ENCODE assay signal across 24 mouse cellular contexts in the genomic region with DNA sequence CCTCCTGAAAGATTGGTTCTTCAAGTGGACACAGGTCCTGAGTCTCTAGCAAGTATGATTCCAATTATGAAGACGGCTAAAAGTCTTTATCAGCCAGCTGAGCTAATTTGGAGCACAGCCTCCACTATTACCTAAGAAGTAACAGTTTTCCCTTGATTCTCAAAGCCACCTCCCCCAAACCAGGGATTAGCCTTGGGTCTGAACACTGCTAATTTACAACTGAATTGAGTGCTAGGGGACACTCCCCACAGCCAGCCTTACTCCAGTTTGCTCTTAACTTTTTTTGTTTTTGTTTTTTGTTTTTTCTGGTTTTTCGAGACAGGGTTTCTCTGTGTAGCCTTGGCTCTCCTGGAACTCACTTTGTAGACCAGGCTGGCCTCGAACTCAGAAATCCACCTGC.
"Had no signal": no experiment of that assay in that cellular context is flagged by ENCODE, and none has a peak within 500 bp of the region (broad histone marks: within the 10 kb centered on the region; RNA-seq: fewer than 3 reads in every experiment).

No protein-coding gene starts in this region.

- H3K4me1 ChIP-seq: heart, embryonic 15.5 days; limb, embryonic 12.5 days had no signal

- H3K27me3 ChIP-seq: heart, embryonic 13.5 days; heart, embryonic 15.5 days; intestine, embryonic 15.5 days; limb, embryonic 12.5 days; liver, embryonic 13.5 days had no signal

- ATAC-seq: hindbrain, embryonic 16.5 days; inflammation-experienced regulatory T-cells, adult 6 months; intestine, embryonic 15.5 days; intestine, postnatal 0 days had no signal

- H3K4me2 ChIP-seq: heart, embryonic 11.5 days; heart, embryonic 13.5 days; heart, embryonic 15.5 days; hindbrain, embryonic 14.5 days; intestine, embryonic 15.5 days; limb, embryonic 12.5 days; liver, embryonic 13.5 days had no signal

- H3K9me3 ChIP-seq: heart, embryonic 13.5 days; heart, embryonic 15.5 days; intestine, embryonic 15.5 days; limb, embryonic 10.5 days; limb, embryonic 12.5 days; liver, embryonic 13.5 days had no signal

- H3K4me3 ChIP-seq: heart, adult 2 months; heart, embryonic 13.5 days; heart, embryonic 15.5 days; intestine, embryonic 15.5 days; limb, embryonic 10.5 days; limb, embryonic 12.5 days; liver, embryonic 13.5 days had no signal

- H3K9ac ChIP-seq: heart, embryonic 13.5 days; heart, embryonic 15.5 days; hindbrain, embryonic 14.5 days; intestine, embryonic 15.5 days; limb, embryonic 12.5 days; liver, embryonic 13.5 days had no signal

- H3K27ac ChIP-seq: heart, adult 2 months; heart, embryonic 13.5 days; heart, embryonic 15.5 days; hindbrain, embryonic 14.5 days; intestine, embryonic 15.5 days; limb, embryonic 10.5 days; limb, embryonic 12.5 days had no signal

- DNase-seq: gastrocnemius, postnatal 14 days; gastrocnemius, postnatal 36 days; heart, adult 11 months; heart, adult 2 months; heart, postnatal 14 days; heart, postnatal 36 days; kidney, adult 18-20 months; kidney, adult 8-10 months; kidney, postnatal 10 days; kidney, postnatal 36 days; layer of hippocampus, adult 9-11 months; layer of hippocampus, postnatal 36 days; liver; liver, embryonic 13.5 days had no signal
